Mouse (Mus musculus): Measurements from ENCODE around the gene Hlcs. TPM values are rescaled to one million over a fixed set of nuclear protein-coding genes. Genes with fewer than 3 reads are reported as not detected.

The Hlcs gene
- total RNA-seq, 4 experiments from 2014 or later, result 6.1 to 10.7 (median 8.9) TPM

DNA sequence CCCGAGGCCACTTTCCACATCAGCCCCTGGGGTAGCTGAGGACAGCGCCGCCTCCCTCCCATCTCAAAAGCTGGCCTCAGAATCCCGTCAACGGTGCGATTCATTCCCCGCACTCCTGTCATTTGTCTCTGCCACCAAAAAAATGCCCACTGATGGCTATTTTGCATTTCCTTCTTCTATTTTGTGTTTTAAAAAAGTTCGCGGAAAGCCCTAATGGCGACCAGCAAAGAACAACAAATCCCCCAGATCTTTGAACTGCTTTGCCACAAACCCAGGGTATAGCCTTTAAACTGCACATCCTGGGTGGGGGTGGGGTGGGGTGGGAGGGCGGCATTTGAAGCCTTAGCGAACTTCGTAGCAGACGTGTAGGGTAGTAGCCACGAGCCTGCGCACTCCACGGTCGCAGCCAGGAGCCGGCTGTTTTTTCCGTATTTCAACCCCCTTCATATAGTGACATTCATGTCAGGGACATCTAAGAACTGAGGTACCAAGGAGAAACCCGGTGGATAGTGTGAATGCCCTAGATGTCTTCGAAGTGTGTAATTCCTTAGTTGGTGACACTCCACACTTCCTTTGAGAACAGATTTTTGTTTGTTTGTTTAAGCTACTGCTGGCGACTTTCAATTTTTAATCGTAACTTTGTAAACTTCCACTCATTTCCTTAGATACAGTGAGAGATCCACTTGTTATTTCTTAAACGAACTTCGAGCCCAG lies 218.1 kb downstream of the Hlcs start:
- DNase-seq (ENCODE audit: low spot score), result no peak

GRCm38 (mm10) chr16:94094251-94095108 lies 218.9 kb downstream of the Hlcs start:
- DNase-seq (ENCODE audit: low spot score), result no peak

DNA sequence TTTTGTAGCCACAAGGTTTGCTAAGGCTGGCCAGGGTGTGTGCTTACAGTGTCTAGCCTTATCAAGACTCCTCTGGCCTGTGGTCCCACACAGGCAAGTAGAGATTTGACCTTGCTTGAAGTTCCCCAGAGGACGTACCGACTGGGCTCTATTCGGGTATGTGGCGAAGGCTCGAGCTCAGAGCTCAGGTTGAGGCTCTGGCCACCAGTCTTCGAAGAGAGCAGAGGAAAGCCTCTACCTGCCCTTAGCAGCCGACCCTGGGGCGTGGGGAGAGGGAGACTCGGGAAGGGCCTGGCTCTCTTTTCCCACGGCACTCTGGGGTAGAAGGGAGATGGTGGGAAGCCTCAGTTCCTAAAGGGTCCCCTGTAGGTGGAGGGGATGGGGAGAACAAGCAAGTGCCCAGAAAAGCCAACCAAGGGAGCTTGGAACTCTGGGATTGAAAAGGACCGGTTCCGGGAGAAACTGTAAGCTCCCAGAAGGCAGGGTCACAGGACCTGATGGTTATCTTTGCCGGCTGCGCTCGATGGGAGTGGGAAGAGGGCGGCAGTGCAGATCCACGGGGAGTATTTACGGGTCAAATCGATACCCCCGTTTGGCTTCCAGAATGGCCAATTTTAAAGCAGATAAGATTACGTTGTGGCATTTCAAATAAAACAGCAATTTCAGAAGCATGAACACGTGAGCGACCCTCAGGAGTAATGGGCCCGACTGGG lies 220.1 kb downstream of the Hlcs start:
- no peak for DNase-seq (ENCODE audit: low spot score)

GRCm38 (mm10) chr16:94092511-94093150 lies 220.7 kb downstream of the Hlcs start:
- DNase-seq (ENCODE audit: low spot score), result no peak

DNA sequence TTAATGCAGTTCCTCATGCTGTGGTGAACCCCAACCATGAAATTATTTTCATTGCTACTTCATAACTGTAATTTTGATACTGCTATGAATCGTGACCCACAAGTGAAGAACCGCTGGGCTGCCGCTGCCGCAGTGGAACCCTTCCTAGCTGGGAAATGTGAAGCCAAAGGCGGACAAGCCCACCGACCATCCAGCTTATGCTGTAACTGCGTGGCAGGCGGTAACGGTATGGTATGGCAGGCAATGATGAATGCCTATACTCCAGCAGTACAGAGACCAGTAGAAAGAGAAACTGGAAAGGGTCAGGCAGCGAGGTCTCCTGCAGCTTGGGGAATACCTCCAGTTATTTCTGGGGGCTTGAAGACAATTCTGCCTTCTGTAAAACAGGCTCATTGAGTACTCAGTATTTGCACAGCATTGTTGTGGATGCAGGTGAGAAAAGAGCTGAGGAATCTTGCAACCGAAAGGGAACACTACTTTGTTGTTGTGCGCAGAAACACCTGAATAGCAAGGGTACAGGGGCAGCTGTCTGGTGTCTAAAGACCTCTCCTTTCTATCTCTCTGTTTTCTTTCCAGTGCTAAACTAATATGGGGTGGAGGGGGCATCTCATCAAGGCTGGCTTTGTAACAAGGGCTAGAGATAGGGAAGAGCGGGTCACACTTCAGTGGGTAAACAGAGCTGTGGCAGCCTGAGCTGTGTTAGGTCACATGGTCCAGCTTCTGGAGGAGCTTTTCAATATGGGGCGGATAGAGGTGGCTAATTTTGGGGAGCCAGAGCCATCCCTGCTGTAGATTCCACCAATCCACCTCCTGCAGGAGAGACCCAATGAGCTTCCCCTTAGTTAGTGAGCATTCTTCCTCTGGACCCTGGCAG lies 224.3 kb downstream of the Hlcs start:
- no peak for DNase-seq (ENCODE audit: low spot score)

- DNase-seq (ENCODE audit: low spot score), result no peak
Observed at GRCm38 (mm10) chr16:94088226-94088748, 225.1 kb downstream of the Hlcs start.

GRCm38 (mm10) chr16:94087570-94088225 lies 225.7 kb downstream of the Hlcs start:
- no peak for DNase-seq (ENCODE audit: low spot score)

DNA sequence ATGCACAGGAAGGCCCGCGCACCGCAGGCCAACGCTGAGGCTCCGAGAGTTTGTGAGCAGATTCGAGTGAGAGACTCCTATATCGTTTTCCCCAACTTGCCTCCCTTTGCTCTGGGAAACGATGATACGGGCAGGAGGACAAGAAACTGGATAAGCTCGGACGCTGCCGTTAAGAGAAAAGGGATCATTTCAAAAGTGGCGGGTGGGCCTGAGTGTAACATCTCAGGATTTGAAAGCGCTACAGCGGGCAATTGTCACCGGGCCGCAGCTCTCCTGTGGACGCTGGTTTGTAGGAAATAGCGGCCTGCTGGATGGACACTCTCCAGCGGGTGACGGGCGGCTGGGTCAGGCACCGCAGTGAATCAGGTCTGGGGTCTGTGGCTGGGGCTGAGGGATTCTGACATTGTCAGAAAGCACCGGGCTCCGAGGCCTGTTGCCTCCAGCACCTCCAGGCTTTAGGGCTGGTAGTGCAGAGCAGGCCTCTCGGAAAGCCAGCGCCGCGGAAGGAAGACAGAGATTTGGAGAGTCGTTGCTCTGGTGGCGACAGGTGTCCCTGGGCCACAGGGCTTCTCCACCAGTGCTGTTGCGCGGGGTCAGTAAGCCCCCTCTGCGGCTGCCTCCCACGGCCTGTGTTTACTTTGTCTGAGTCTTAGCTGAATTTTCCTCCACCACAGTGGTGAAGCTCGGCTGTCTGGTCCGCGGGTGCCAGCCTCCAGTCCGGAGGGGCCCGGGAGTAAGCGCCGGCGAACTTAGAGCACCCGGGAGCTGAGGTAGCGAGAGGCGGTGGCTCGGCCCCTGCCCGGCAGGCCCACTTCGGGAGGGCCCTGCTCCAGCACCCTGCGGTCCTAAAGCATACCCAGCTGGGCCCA lies 226.4 kb downstream of the Hlcs start:
- no peak for DNase-seq (ENCODE audit: low spot score)

DNA sequence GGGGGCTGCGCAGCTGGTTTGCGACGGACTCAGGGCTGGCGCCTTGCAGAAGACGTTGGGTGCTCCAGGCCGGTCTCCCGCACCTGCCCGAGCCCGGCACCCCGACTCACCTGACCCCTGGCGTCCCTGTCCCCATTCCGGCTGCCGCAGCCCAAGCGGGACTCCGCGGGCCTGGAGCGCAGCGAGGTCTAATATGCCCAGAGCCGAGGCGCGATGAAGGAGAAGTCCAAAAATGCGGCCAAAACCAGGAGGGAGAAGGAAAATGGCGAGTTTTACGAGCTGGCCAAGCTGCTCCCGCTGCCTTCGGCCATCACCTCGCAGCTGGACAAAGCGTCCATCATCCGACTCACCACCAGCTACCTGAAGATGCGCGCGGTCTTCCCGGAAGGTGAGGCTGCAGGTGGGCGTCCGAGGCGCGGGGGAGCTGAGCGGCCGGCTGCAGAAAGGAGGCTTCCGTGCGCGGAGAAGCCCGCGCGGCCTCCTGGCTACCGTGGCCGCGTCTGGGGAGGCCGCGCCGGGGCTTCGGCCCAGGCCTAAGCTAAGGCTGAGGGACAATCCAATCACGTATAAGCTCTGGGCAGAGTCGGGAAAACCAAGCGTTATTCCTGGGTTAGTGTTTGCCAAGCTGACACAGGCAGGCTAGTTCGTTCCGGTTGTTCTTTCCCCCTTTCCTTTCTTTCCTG lies 227.6 kb downstream of the Hlcs start:
- DNase-seq (ENCODE audit: low spot score), result no peak

DNA sequence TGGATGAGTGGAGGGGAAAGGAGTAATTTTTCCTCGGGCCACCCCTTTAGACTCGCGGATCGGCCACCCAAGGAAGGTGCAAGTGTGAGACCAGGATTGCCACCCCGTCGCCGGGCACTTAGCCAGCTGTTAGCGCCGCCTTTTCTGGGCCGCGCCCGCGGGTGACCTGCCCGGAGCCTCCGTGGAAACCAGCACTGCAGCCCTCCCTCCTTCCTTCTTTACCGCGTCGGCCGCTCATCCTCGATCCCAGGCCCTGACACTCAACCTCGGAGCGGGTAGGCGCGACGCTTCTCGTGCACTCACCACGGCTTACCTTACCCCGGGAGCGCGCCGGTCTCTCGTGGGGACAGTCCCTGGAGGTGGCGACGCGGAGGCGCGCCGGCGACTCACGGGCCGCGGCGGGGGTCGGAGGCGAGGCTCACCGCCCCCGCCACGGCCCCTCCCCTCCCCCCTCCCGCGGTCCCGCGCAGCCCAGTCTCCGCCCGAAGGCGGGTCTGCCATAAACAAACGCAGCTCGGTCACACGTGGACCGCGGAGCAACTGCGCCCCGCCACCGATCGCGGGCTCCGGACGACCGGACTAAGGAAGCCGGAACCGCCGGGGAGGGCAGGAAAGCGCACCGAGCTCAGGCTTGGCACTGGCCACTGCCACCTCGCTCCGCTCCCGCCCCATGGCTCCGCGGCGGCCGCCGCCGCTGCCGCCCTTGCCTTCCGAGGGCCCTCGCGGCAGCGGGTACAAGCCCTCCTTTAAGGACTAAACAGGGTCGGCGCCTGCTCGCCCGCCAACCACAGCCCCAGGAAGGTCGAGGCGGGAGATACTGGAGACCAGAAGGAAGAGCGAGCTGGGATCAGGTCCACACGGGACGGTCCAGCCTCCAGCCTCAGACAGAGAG lies 228.4 kb downstream of the Hlcs start, which contains the start of gene Sim2:
Gene Sim2, plus strand, starts transcription at position 221 of the 892 bp plus-strand sequence.
- DNase-seq (ENCODE audit: low spot score), result no peak

DNA sequence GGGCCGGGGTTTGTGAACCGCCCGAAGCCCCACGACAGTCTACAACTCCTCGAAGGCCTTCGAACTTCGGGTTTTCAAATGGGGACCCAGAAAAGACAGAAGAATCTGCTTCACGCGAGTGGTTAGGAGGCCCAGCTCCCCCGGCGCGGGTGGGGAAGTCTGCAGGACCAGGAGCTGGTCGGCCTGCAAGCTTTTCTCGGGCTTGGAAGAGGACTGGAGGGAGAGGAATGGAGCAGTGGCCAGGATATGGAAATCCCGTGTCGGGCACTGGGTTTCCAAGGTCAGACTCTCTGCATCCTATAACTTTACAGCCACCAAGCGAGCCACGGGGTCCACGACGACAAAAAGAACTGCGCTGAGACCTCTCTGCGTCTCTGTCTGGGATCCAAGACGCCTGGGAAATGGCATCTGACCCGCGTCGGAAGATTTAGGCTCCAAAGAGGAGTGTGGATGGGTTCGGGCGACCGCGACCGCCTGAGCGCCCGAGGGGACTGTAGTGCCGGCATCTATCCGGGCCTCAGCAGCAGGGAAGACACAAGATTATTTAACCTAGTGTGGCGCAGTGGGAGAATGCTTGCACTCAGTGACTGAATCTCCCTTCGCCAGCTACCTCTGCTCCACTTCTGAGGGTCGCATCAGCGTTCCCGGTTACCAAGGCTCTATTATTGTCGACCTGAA lies 229.4 kb downstream of the Hlcs start:
- DNase-seq (ENCODE audit: low spot score), result no peak

DNA sequence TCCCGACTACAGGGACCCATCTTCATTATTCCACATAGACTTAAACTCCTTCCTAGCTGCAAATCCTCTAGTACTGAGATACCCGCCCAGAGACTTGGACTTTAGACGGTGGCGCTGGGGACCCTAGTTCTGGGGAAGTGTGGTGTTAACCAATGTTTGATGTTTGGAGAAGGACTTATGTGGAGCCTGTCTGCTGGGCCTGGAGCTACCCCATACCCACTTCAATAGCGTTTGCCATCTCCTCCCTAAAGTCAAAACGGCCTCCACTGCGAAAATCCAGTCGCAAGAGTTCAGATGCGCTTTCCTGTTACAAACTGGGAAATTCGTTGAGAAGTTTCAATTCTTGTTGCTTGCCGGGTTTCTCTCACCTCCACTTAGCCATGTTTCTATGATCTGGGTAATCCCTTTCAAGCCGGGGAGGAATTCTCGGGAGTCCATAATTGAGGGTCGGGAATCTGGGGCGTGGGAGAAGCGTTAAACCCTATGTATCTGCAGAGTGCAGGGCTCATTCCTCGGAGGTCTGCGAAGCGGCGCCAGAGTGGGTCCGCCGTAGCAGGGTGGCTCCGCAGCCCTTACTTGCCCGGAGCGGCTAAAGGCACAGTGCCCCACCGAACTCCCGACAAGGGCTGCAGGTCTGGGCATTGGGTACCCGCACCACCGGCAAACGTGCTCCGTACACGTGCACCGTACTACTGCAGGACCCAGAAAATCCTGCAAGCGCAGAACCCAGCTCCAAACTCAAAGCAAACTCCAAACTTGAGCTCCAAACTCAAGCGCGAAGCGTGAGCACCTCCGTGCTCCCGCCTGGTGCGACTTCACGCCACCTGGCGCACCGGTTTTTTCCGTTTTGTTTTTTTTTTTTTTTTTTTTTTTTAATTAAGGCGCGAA lies 230.2 kb downstream of the Hlcs start:
- no peak for DNase-seq (ENCODE audit: low spot score)

- no peak for DNase-seq (ENCODE audit: low spot score)
Observed at GRCm38 (mm10) chr16:94081996-94082708, 231.2 kb downstream of the Hlcs start.

GRCm38 (mm10) chr16:94081596-94081995 lies 231.8 kb downstream of the Hlcs start:
- no peak for DNase-seq (ENCODE audit: low spot score)
